Mouse (Mus musculus): ENCODE measurements around the gene Jun. TPM values are rescaled to one million over a fixed set of nuclear protein-coding genes. Genes with fewer than 3 reads are reported as not detected.

Jun gene
- polyA plus RNA-seq, 1 experiment from 2014 or later = 70.7 TPM

DNA sequence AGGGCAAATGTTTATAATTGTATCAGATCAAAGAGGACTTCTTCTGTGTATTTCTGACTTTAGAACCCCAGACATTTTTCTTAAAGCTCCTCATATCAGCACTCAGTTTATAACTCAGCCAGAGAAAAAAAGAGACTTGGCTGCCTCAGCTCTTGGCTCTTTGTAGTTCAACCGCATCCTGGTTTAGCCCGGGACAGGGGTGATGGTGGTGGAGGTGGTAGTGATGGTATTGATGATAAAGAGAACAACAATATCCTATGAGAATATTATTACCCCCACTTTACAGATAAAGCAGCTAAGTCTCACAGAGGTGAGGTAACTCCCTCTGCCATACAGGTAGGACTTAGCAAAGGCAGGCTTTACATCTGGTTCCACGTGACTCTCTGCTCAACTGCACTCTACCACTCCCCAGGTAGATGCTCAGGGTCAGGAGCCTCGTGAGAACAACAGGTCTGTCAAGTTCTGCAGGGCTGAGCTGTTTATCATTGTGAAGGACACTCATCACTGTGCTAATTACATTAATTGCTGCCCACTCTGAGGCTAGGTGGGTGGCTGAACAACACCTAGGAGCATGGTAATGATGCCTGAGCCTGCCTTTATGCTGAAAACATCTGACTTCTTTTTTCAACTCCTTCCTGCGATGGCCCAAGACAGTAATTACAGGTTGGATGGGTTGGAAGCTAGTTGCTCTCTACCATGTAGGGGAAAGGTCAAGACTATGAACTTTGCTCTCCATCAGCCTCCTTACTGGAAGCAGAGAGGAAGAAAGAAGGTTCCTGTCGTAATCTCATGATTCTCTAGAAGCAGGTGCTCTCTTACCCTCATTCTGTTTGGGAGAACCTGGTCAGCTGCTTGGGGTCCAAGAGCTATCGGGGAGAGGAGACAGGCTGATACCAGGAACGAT lies 16.3 kb upstream of the Jun start:
- Histone ChIP-seq H3K4me1 (no peaks in the 10 kb centered on the region; the same call in 1 of the 2 replicates), H3K27ac (no peak overlapping the region), H3K4me3 (no peak overlapping the region), H3K27me3 (no peaks in the 10 kb centered on the region), H3K4me2 (replicated peaks) (no peak overlapping the region), H3K9me3 (replicated peaks) (no peaks in the 10 kb centered on the region), H3K9ac (no peak overlapping the region), H3K36me3 (no peaks in the 10 kb centered on the region; the same call in 1 of the 2 replicates)
- ATAC-seq (ENCODE audit: low FRiP score) = no peak
- 82% methylated on average over 8 of the region's 8 CpGs for WGBS

DNA sequence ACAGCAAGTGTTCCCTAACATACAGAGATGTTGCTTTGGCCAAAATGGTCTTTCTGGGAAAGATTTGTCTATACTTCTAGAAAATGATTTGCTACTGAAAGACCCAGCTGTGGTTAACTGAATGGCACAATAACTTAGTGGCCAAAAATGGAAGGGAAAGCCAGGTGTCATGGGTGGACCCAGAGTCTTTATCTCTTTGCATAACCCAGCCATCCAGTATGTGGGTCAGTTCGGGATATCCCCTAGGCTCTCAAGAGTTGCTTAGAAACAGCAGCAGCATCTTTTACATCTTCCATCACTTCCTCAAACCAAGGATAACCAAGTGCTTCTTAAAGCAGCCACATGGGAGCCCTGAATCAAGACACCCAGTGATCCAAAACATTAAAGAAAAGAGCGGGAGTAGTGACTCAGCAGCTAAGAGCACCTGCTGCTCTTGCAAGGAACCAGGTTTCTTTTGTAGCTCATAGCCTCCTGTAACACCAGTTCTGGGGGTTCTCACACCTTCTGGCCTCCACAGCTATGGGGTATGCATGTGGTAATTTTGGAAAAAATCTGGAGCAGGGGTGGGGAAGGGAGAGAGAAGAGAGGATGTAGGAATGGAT lies 11.7 kb upstream of the Jun start:
- 84% methylated on average over 2 of the region's 2 CpGs for WGBS
- H3K27ac ChIP-seq = no peak overlapping the region
- no peaks in the 10 kb centered on the region for H3K9me3 ChIP-seq (replicated peaks)
- no peaks in the 10 kb centered on the region; the same call in 1 of the 2 replicates for H3K36me3 ChIP-seq
- no peak overlapping the region for H3K4me2 ChIP-seq (replicated peaks)
- no peaks in the 10 kb centered on the region for H3K27me3 ChIP-seq
- no peaks in the 10 kb centered on the region for H3K4me1 ChIP-seq
- H3K9ac ChIP-seq = no peak overlapping the region
- ATAC-seq (ENCODE audit: low FRiP score) = no peak
- no peak overlapping the region for H3K4me3 ChIP-seq

DNA sequence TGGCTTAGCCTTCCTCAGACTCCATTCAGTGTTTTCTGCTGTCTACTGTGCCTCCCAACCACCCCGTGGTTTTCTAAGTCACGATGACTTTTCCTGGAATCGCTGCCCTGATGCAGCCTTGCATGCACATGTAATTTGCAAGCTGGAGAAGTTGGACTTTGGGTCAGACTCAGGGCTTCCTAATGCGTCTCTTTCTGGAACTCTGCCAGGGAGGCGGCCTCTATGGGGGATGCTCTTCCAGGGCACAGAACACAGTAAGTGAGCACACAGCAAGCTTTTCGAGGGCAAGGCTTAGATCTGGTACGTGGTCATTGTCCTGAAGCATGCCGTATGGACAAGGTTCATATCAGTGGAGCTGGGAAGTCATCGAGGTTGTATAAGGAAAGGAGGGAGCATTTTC lies 10.9 kb upstream of the Jun start:
- ATAC-seq (ENCODE audit: low FRiP score) = no peak
- Histone ChIP-seq H3K9ac (no peak overlapping the region), H3K9me3 (replicated peaks) (no peaks in the 10 kb centered on the region), H3K36me3 (no peaks in the 10 kb centered on the region; the same call in 1 of the 2 replicates), H3K27ac (no peak overlapping the region), H3K4me2 (replicated peaks) (no peak overlapping the region), H3K4me3 (no peak overlapping the region), H3K27me3 (no peaks in the 10 kb centered on the region), H3K4me1 (no peaks in the 10 kb centered on the region)
- 81% methylated on average over 9 of the region's 9 CpGs for WGBS

DNA sequence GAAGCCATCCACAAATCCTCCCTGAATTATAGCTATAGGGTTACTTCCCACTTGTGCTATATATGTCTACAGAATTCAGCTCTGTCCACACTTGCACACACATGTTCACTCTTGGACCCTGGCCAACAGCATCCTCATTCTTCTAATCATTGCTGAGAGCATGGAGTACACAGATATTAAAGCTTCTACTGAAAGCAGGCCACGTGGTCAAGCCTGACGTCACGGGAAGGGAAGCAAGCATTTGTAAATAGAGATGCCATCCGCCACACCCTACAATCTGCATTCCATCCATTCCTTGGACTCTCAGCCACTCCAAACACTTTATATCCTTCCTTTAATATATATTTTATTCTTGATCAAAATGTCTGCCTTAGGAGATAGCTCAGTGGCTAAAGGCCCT lies 5.2 kb upstream of the Jun start:
- no peaks in the 10 kb centered on the region for H3K27me3 ChIP-seq
- no peak for ATAC-seq (ENCODE audit: low FRiP score)
- no peak overlapping the region for H3K9ac ChIP-seq
- H3K4me1 ChIP-seq = peaks cover 6% of the 10 kb centered on the region
- no peaks in the 10 kb centered on the region for H3K9me3 ChIP-seq (replicated peaks)
- H3K4me3 ChIP-seq = no peak overlapping the region
- WGBS = 85% methylated on average over 4 of the region's 4 CpGs
- no peaks in the 10 kb centered on the region for H3K36me3 ChIP-seq
- no peak overlapping the region for H3K4me2 ChIP-seq (replicated peaks)
- H3K27ac ChIP-seq = no peak overlapping the region

DNA sequence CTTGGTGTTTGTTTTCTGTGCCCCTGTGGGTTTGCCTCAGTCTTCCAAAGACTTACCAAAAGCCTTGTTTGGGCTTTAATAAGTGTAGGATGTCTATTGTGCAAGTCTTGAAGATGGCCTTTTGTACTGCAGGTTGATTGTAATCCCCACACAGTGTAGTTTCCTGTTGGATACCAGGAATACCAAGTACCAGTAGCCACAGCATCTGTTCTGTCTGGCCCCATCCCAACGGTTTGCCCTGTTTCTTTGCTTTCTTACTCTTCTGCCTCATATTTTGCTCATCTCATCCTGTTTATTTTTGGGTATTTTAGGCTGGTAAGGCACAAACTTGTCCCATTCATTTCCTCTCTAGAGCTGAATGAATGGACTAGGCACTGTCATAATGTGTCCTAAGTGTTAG lies 3.3 kb upstream of the Jun start:
- Histone ChIP-seq H3K36me3 (no peaks in the 10 kb centered on the region), H3K27me3 (no peaks in the 10 kb centered on the region), H3K9ac (no peak overlapping the region), H3K9me3 (replicated peaks) (no peaks in the 10 kb centered on the region), H3K4me2 (replicated peaks) (no peak overlapping the region), H3K4me3 (no peak overlapping the region), H3K27ac (no peak overlapping the region), H3K4me1 (peaks cover 11% of the 10 kb centered on the region)
- no peak for ATAC-seq (ENCODE audit: low FRiP score)
- WGBS = 64% methylated on average over 1 of the region's 1 CpGs

DNA sequence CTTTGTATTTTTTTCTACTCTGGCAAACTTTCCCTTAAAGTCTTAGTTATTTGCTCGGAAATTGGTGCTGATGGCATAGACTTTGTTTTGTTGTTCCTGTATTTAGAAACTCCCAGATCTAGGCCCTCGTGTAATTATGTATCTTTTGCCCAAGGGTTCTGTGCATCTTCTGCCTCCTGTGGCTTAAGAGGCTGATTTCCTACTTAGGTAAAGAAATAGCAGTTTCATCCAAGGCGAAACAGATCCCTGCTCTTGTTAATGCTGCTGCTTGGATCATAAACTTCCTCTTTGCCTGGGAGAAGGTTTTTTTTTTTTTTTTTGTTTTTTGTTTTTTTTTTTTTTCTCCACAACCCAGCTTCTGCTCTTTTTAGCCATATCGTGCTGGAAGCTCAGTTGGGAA lies 2.3 kb upstream of the Jun start:
- no peak overlapping the region for H3K9ac ChIP-seq
- H3K4me3 ChIP-seq = no peak overlapping the region
- 44% methylated on average over 4 of the region's 4 CpGs for WGBS
- ATAC-seq (ENCODE audit: low FRiP score) = no peak
- H3K27ac ChIP-seq = no peak overlapping the region
- no peaks in the 10 kb centered on the region for H3K36me3 ChIP-seq
- H3K27me3 ChIP-seq = no peaks in the 10 kb centered on the region
- H3K4me2 ChIP-seq (replicated peaks) = 0 out of 2 replicates have a peak overlapping the region, but pooled peaks have one; percentile 96
- H3K4me1 ChIP-seq = peaks cover 12% of the 10 kb centered on the region
- no peaks in the 10 kb centered on the region for H3K9me3 ChIP-seq (replicated peaks)

DNA sequence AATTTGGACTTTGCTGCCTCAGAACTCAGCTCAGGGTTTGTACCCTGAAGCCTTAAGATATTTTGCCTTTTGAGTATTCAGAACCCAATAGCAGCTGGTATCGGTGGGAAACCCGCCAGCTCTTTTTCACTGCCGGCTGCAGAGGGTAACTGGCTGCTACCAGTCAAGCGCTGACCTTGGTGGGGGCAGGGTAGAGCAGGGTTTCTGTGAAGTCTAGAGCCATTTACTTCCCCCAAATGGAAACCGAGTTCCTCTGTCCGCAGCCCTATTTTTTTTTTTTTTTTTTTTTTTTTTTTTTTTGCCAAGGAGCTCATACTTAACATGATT lies 1.7 kb upstream of the Jun start:
- H3K4me2 ChIP-seq (replicated peaks) = peak overlapping the region; percentile 96
- H3K36me3 ChIP-seq = no peaks in the 10 kb centered on the region
- ATAC-seq (ENCODE audit: low FRiP score) = no peak
- no peaks in the 10 kb centered on the region for H3K27me3 ChIP-seq
- 3% methylated on average over 6 of the region's 6 CpGs for WGBS
- H3K9ac ChIP-seq = 0 out of 2 replicates have a peak overlapping the region, but pooled peaks have one; percentile 67
- H3K27ac ChIP-seq = peak overlapping the region; percentile 97
- H3K9me3 ChIP-seq (replicated peaks) = no peaks in the 10 kb centered on the region
- H3K4me3 ChIP-seq = peak overlapping the region; percentile 72
- peaks cover 15% of the 10 kb centered on the region for H3K4me1 ChIP-seq

DNA sequence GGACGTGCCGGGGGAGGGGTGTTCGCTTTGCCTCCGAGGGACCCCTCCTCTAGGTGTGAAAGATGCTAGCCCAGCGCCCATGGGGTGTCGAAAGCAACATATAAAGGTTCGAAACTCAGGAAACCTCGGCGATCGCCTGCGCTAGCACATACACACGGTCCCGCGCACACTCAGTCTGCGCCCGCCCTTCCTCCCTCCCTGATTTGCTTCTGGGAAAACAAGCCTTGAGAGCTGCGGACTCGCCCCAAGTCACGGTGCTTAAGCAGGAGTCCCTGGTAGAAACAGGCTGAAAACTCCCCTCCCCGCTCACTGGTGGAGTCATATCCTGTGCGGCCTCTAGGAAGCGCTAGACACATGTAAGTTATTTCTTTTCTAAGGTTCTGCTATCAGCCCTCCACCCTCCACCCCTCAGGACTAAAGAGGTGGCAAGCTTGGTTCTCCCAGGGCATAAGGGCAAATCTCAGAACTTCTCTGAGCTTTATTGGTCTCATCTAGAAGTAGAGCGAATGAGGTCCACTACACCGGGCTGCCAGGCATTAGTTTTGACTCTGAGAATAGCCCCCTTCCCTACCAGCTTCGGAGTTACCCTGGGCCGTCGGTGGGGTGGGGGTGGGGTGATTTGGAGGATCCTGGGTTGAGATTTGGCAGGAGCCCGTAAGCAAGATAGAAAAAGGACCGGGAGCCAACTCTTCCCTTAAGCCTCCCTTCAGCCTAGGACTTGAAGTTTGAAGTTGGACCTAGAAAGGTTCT lies 1.2 kb upstream of the Jun start:
- Histone ChIP-seq H3K9ac (peak overlapping the region; percentile 67), H3K9me3 (replicated peaks) (no peaks in the 10 kb centered on the region), H3K27me3 (no peaks in the 10 kb centered on the region), H3K27ac (peak overlapping the region; percentile 97), H3K36me3 (no peaks in the 10 kb centered on the region), H3K4me2 (replicated peaks) (peak overlapping the region; percentile 96), H3K4me3 (peak overlapping the region; percentile 72), H3K4me1 (peaks cover 21% of the 10 kb centered on the region)
- 0% methylated on average over 29 of the region's 29 CpGs for WGBS
- ATAC-seq (ENCODE audit: low FRiP score) = peak; percentile 51

DNA sequence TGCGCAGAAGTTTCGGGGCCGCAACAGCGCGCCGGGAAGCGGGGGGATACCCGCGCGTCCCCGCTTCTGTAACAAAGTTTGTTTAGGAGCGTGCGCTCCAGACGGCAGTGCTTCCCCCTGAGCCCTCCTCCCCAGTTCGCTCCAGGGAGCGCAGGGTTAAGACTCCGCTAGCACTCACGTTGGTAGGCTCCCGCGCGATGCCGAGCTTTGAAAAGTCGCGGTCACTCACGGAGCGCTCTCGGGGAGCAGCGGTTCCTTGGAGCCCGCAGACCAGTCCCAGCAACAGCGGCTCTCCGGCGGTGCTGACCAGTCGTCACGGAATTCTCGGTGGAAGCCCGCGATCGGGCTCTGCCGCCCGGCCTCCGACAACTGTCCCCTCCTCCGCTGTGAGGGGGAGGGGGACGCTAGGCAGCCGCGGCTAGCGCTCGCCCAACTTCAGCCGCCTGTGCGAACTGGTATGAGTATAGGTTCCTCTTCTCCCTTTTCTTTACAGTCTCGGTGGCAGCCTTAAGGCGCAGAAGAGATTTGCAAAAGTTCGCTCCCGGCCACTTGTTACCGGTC lies 631 bp downstream of the Jun start:
- Histone ChIP-seq H3K9ac (peak overlapping the region; percentile 87), H3K9me3 (replicated peaks) (no peaks in the 10 kb centered on the region), H3K4me3 (peak overlapping the region; percentile 72), H3K27me3 (no peaks in the 10 kb centered on the region), H3K4me1 (peaks cover 24% of the 10 kb centered on the region), H3K4me2 (replicated peaks) (peak overlapping the region; percentile 96), H3K36me3 (no peaks in the 10 kb centered on the region), H3K27ac (peak overlapping the region; percentile 92)
- ATAC-seq (ENCODE audit: low FRiP score) = peak; percentile 6; the same call in 1 of the 2 replicates
- WGBS = under 1% methylated on average over 53 of the region's 54 CpGs

DNA sequence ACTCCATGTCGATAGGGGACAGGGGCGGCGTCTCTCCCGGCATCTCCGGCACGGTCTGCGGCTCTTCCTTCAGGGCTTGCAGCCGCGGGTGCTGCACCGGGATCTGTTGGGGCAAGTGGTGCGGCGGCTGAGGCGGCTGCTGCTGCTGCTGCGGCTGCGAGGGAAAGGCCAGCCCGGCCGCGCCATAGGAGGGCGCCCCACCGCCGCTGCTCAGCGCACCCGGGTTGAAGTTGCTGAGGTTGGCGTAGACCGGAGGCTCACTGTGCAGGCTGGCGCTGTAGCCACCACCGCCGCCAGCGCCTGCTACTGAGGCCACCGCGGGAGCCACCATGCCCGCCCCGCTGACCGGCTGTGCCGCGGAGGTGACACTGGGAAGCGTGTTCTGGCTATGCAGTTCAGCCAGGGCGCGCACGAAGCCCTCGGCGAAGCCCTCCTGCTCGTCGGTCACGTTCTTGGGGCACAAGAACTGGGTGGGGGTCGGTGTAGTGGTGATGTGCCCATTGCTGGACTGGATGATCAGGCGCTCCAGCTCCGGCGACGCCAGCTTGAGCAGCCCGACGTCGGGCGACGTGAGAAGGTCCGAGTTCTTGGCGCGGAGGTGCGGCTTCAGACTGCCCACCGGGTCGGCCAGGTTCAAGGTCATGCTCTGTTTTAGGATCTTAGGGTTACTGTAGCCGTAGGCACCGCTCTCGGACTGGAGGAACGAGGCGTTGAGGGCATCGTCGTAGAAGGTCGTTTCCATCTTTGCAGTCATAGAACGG lies 1.3 kb downstream of the Jun start:
- peak overlapping the region; percentile 72 for H3K4me3 ChIP-seq
- peaks cover 24% of the 10 kb centered on the region for H3K4me1 ChIP-seq
- WGBS = under 1% methylated on average over 70 of the region's 70 CpGs
- H3K9ac ChIP-seq = peak overlapping the region; percentile 87
- H3K4me2 ChIP-seq (replicated peaks) = peak overlapping the region; percentile 96
- H3K9me3 ChIP-seq (replicated peaks) = no peaks in the 10 kb centered on the region
- ATAC-seq (ENCODE audit: low FRiP score) = peak; percentile 13
- H3K27ac ChIP-seq = peak overlapping the region; percentile 92
- no peaks in the 10 kb centered on the region for H3K36me3 ChIP-seq
- no peaks in the 10 kb centered on the region for H3K27me3 ChIP-seq

DNA sequence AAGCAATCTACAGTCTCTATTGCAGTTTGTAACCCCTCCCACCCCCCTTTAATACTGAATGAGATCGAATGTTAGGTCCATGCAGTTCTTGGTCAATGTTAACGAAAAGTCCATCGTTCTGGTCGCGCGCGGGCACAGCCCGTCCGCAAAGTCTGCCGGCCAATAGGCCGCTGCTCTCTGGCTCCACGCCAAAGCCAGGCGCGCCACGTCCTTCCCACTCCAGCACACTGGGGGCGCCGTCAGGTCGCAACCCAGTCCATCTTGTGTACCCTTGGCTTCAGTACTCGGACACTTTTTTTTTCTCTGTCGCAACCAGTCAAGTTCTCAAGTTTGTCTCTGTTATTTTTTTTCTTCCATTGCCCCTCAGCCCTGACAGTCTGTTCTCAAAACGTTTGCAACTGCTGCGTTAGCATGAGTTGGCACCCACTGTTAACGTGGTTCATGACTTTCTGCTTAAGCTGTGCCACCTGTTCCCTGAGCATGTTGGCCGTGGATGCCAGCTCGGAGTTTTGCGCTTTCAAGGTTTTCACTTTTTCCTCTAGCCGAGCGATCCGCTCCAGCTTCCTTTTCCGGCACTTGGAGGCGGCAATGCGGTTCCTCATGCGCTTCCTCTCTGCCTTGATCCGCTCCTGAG lies 2.0 kb downstream of the Jun start:
- Histone ChIP-seq H3K9ac (peak overlapping the region; percentile 87), H3K4me3 (peak overlapping the region; percentile 72), H3K27ac (peak overlapping the region; percentile 92), H3K36me3 (no peaks in the 10 kb centered on the region), H3K4me1 (peaks cover 24% of the 10 kb centered on the region), H3K4me2 (replicated peaks) (peak overlapping the region; percentile 96), H3K9me3 (replicated peaks) (no peaks in the 10 kb centered on the region), H3K27me3 (no peaks in the 10 kb centered on the region)
- ATAC-seq (ENCODE audit: low FRiP score) = no peak
- under 1% methylated on average over 34 of the region's 34 CpGs for WGBS
